Mouse (Mus musculus) bone marrow macrophage, adult 2 months (primary cell): Measurements from ENCODE around the gene 1700113H08Rik.

Source experiments
- CTCF ChIP-seq: IDR thresholded peaks from 2 replicates; pipeline ENCODE4 v1.5.1; 2012; ENCODE audit warnings: low read depth, mild to moderate bottlenecking, low read length, moderate library complexity
- POLR2A ChIP-seq: IDR thresholded peaks from 2 replicates; pipeline ENCODE4 v1.6.1; 2012; ENCODE audit warnings: mild to moderate bottlenecking, low read depth, low read length, borderline replicate concordance

- no peak for TF ChIP-seq CTCF
- TF ChIP-seq POLR2A, result no peak
These were observed 37.1 kb upstream of the 1700113H08Rik start for GRCm38 (mm10) chr10:87020711-87021110.
